Mouse (Mus musculus): ENCODE measurements around the gene Wdr54.
A peak's percentile ranks its signal among the peaks of the same experiment; 100 is the strongest.

Gene Wdr54

DNA sequence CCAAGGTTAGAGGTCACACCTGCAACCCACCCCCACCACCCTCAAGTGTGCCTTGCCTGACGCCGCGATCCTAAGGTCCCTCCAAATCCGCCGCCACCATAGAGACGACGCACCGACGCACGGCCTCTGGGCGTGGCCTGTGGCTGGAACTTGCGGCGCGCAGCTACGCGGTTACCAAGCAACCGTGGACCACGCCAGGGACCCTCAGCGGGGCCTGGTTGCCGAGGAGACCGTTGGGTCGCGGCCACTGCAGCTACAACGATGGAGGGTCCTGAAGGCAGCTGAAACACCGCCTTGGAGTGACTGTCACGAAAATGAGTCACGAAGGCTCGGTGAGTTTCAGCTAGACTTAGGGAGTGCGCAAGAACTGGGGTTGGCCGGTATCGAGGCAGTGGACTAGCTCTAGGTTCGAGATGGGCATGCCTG lies at the start of gene Wdr54, which contains the start of gene 1700003E16Rik:
Gene Wdr54 (minus strand): TSS at position 139 of the 426 bp plus-strand sequence.
Gene 1700003E16Rik (plus strand): TSS at position 146 of the 426 bp plus-strand sequence.
- peak; percentile 54 to 57 for DNase-seq

DNA sequence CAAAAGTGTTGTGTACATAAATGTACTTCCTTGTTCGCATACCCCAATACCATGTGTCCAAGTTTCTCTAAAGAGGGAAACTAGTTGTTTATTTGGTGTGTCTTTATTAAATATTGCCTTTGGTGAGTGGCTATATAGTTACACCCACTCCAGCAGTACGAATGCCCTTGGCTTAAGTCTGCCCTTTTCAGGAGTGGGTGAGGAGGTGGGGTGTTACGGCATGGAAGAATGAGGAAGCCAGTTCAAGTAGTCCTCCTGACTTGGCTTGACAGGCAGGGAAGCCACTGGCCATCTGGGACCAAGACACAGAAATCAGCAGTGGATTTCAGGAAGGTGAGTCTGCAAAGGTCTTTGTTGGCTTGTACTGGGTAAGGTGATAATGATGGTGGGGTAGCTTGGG lies 49.7 kb upstream of the Wdr54 start:
- DNase-seq: no peak

DNA sequence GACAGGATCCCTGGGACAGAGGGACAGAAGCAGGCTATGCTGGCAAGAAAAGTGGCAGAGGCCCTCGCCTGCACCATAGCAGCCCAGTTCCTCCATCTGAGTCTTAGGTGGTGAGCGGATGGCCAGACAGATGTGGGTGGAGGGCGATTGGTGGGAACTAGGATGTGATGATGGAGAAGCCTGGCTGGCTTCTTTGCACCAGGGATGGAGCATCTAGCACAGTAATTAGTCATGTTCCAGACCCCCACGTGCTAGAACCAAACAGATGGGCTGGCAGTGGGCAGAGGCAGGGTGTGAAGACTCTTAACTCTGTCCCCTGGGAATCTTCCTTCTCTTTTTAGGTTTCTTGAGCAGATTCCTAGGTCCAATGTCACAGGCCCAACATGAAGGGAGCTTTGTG lies 47.1 kb upstream of the Wdr54 start:
- DNase-seq: no peak

DNA sequence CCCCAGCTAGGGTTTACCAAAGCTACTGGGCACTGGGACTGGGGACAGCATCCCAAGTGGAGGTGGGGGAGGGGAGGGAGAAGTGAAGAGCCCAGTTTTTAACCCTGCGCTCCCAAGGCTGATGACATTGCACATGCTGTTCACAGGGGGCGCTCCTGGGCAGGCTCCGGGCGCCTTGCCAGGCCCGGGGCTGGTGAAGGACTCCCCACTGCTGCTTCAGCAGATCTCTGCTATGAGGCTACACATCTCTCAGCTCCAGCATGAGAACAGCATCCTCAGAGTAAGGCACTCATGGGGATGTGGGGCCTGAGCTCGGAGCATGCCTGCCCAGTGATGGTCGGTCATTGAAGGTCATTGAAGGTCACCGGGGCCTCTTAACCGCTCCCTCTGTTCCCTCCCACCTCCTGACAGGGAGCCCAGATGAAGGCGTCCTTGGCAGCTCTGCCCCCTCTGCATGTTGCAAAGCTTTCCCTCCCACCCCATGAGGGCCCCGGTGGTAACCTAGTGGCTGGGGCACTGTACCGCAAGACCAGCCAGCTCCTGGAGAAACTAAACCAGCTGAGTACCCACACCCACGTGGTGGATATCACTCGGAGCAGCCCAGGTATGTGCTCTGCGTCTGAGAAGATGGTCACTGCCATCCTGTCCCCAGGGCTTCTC lies 41.3 kb upstream of the Wdr54 start:
- DNase-seq: no peak

DNA sequence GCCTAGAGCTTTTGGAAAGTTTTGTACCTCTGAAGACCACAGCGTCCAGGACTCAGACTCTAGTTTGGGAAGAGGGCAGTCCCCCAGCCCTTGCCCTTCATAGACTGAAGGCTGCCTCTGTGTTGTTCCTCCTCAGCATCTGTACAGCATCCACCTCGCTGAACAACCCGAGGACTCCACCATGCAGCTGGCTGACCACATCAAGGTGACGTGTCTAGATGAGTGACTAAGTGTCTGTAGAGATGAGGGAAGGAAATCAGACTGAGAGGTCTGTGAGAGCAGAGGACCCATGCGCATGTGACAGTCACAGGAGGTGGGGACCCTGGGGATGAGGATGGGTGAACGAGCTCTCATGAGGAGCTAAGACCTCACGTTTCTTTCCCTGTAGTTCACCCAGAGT lies 37.4 kb upstream of the Wdr54 start:
- no peak for DNase-seq

DNA sequence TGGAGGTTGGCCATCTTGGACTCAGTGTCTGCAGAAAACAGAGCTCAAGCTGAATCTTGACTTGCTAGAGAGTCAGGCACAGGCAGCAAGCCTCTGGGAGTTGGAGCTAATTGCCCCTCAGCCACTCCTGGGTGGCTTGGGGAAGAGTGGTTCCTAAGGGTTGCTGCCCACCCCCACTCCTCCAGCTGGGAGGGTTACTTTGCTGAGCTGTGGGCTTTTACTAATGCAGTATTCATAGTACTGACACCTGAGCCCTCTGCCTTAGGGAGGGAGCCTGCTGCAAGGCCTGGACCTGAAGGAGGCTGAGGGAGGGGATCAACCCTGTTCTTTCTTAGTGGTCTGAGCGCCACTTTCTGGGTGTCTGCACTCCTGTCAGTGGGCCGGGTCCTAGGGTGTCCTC lies 30.7 kb upstream of the Wdr54 start:
- DNase-seq: no peak

DNA sequence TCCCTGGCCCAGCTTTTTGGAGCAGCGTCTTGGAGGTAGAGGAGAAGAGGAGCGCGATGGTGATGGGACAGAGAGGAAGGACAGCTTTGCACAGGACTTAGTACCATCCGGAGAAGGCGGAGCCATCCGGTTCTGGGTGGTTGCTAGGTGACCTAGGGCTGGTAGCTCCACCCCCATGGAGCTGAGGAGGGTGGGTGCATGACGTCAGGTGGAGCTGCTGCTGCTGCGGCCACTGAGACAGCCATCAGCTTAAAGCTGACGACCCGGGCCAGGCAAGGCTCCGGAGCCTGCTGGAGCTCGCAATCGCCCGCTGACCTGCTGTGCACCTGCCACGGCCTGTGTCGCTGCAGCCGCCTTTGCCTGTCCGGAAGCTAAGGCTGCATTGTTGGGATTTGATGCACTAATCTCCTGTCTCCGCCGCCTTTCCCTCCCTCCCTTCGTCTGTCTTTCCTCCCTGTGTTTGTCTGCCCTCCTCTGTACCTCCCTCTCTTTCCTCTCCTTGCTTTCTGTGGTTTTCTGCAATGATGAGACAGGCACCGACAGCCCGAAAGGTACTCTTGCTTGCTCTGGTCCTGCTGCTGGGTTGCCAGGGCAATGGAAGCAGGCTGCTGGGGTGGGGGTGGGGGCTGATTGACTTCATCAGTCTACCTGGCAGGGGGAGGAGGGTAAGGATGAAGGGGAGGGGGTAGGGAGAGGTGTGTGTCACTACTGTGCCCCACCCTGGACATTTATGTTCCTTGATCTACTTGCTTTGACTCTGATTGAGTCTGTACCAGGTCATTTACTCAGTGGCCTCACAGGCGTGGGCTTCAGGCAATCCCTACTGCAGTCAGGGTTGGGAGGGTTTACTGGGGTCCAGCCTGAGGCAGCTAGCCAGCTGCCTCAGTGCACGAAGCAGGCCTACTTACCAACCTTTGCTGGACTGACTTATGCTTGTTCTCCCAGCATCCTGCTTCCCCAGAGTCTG lies 30.0 kb upstream of the Wdr54 start:
- DNase-seq: peak; percentile 41 to 48

DNA sequence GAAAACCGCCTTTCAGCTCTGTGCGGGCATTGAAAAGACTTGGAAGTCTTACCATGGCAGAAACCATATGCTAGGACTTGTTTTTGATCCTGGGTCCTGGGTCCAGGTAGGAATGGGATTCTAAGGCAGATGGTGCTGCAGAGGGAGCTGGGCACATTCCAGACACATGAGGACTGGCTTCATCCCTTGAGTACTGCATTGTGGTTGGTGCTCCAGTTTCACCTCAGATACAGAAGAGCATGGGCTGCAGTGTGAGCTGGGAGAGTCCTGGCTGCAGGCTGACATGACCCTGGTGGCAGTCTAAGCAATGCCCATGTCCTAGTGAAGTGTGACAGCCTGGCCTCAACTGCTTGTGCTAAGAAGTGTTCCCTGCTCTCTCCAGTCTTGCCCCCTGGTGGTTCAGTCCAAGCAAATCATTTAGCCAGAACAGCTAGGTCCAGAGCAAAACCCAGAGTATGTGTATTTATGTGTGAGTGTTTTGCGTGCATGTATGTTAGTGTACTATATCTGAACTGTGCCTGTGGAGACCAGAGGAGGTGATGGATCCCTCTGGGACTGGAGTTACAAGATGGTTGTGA lies 28.8 kb upstream of the Wdr54 start:
- DNase-seq: no peak

DNA sequence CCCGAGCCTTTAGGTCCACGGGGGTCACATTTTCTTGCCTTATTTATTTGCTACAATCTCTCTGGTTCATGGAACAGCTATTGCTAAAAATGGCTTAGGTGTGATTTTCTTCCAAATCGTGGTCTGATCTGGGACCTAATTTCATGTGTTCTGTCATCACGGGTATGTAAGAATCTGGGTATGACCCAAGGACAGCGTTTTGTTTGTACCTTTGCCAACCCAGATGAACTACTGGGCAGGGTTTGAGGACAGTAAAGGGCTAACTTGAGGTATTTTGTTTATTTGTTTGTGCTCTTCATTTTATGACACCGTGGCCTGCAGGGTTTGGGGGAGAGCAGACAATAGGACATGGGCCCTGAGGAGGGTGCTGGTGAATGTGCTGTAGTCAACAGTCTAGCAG lies 24.4 kb upstream of the Wdr54 start:
- no peak for DNase-seq

DNA sequence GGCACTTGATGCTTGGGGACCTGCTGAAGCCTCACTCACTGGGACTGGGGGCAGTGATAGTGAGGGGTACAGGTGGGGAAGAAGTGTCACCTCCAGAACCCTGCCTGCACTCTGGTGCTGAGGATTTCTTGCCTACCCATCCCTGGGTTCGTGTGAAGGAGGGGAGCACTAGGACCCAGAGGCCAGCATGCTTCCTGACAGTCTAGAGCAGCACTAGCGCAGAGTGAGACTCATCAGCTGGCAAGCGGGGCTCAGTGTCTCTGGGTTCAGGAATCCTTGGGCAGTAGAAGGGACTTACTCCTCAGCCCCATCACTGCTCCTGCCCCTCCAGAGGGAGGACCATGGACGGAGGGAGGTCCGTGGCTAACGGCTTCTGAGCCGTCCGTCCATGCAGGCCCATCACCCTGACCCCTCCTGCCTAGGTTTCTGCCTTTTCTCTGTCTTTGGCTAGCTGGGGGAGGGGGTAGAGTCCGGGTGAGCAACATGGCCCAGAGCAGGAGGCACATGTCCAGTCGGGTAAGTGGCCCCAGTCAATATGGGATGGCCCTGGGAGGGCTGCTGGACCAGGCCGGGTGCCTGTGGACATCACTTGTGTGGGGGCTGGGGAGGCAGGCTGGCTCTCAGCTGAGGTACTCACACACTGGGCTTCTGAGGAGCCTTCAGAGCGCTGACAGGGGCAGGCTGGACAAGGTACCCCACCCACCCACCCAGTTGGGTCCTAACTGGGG lies 23.4 kb upstream of the Wdr54 start:
- DNase-seq: no peak

DNA sequence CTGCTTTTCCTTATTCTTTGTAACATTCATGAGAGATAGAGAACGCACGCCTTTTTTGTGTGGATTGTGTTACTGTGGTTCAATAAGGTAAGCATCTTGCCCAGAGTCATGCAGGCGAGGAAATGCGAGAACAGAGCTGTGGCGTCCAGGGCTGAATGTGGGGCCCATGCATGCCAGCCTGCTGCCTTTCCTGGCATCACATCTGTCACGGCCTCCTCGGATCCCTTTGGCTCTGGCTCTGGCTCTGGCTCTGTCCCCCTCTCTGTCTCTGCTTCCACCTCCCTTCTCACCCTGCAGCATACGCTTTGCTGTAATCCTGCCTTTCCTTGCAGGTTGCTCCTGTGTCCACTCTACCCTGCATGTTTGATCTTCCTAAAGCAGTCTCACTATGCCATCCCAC lies 19.8 kb upstream of the Wdr54 start:
- no peak for DNase-seq

DNA sequence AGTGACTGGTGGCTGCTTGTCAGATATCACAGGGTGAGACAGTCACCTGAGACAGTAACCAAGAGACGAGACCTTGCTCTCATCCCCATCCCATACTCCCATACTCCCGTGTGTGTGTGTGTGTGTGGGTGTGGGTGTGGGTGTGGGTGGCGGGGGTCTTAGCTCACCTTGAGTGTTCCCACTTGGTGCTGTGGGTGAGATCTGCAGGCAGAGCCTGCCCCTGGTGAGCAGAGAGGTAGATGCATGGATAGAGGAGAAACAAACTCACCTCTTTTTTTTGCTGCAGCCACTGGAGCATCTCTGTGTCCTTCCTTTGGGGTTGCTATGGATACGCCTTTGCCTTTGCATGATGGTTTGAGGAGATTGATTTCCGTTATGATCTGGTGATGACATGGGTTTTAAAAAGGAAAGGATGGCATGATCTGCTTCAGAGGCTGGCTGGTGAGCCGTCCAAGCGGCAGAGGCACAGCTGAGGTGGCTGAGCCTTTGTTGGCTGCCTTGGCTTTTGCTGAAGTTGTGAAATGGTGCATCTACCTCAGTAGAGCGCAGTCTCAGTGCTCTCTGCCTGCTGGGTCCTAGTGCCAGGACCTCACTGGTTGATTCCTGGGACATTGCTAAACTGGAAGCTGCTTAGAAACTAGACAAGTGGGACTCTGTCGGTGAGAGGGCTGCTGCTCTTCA lies 16.2 kb upstream of the Wdr54 start:
- DNase-seq: no peak

DNA sequence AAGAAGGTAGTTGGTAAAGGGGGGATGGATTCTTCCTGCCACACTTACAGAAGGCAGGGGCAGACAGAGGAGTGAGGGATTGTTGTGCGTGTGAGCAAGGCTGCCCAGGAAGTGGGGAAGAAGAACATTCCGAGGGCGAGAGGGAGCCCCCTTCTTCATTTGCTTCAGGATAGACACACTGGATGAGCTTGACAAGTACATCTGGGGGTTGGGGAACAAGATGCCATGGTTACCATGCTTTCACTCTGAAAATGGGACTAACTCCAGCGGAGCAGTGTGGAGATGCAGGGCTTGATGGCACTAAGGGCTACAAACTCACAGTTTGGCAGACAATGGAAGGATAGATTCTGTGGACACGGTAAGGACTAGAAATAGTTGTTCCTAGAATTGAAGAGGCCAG lies 14.9 kb upstream of the Wdr54 start:
- no peak for DNase-seq

DNA sequence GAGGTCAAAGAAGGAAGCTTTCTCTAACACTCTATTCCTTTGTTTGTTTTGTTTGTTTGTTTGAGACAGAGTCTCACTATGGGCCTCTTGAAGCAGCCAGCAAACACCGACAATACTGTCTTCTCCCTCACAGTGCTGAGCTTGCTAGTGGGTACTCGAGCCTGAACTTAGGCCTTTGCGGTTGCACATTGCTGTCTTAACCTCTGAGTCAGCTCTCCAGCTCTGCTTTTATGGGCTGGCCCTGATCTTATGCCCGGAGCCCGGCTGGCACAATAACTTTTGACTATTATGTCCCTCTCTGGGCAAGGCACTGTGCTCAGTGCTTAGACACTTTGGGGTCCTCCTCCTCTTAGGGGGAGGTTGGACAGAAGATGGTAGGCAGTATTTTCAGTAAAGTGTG lies 13.7 kb upstream of the Wdr54 start:
- no peak for DNase-seq

DNA sequence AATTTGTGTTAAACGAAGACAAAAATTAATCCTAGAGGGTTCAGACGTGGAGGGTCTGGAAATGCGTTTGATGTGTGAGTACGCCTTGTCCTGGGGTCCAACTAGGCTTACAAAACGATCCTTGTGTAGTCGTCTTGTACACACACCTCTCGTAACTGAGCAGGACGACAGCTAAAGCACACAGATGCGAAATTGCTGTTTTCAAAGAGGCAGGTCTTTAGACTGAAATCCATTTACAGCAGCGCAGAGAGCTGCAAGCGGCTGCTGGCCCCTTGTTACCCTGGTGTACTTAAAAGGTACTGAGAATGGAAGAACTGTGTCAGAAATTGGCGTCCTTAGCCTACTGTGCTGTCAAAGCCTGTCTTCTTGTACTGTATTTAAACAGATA lies 10.0 kb upstream of the Wdr54 start:
- peak; percentile 31 to 38 for DNase-seq

DNA sequence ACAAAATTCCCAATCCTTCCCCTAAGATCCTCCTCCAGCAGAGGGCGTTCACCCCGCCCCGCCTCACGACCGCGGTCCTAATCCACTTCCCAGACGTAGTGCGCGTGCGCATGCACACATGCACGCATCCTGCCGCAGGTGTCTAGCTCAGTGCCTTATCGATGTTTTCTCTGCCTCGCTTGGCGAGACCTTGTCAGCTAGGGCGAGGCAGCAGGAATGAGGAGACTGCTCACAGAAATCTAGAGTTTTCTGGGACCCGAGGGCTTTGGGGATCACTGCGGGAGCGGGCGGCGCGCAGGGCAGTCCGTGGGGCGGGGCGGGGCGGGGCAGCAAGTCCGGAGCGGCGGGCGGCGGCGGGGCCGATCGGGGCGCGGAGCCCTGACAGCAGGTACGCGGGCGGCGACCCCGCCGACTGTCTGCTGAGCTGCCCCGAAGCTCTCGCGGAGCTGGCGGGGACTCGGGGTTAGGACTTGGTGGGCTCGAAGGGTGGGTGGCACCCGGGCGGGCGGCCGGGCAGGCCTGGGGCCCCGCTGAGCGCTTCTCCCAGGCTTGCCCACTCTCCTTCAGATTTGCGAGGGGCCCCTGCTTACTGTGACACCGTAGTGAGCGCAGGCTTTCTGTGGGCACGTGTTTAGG lies 9.5 kb upstream of the Wdr54 start, which contains the start of gene Dctn1:
Gene Dctn1 (plus strand): TSS at position 314 of the 636 bp plus-strand sequence.
- DNase-seq: peak; percentile 94 to 95

DNA sequence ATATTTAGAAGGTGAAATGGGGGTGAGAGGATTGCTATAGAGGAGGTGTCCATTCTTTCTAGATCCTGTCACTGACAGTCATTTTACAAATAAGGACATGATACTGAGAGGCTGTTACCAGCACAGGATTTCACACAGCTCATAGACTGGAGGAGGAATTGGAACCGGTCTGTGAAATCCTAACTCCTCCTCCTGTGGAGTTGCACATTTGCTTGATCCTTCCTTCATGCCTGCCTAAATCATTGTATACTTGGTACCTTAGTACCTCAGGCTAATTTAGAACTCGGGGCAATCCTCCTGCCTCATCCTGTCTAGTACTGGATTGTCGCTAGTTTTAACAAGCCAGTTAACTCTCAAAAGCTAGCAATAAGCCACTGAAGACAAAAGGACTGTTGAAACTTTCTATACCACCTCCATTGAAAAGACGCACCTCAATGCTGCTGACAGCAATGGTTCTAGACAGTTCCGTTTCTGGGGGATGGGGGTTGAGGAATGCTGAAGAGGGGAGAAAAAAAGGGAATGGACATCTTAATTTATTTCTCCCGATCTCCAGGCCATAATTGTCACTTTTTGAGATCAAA lies 8.9 kb upstream of the Wdr54 start:
- DNase-seq: no peak

DNA sequence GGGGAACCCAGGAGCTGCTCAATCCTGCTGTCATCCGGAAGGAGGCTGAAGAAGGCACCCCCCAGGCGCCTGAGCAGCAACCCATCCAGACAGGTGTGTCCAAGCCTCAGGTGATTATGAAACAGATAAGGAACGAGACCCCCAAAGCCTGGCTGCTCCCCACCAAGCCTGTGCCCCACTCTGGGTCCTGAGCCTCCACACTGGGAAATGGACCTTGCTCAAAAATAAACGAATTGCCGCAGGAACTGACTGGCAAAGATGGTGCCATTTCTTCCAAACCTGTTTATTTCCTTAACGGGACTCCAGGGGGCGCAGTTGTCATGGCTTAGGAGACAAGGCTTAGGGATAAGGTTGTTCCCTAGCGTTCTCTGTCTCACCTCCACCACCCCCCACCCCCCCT lies 6.5 kb upstream of the Wdr54 start:
- DNase-seq: peak; percentile 65 to 67

DNA sequence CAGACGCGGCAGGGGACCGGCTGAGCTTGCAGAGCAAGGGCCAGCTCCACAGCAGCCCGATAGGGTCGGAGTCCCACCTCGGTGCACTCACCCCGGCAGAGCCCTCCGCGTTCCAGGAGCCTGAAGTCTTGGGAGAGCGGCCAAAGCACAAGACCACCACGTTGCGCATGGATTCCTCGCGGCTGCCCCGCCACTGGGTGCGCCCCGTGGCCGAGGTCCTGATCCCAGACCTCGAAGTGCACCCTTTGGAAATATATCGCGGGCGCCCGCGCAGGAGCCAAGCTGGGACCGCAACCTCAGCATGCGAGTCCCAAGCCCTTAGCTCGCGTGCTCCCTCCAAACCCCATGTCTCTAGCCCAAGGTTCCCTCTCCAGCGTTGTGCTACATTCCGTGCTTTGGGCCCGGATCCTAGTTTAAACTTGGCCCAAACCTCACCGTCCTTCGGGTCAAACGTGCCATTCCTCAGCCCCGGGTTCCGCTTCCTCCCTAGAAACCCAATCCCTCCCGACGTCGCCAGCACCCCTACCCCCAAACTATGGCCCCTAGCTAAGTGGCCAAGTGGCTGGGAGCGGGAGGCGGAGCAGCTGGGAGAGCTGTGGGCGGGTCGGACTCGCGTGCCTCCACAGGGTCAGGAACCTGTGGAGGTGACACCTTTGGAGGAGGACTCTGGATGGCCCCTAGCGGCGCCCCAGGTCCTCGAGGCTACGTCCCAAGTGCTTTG lies 5.9 kb upstream of the Wdr54 start:
- DNase-seq: peak; percentile 5 to 8

DNA sequence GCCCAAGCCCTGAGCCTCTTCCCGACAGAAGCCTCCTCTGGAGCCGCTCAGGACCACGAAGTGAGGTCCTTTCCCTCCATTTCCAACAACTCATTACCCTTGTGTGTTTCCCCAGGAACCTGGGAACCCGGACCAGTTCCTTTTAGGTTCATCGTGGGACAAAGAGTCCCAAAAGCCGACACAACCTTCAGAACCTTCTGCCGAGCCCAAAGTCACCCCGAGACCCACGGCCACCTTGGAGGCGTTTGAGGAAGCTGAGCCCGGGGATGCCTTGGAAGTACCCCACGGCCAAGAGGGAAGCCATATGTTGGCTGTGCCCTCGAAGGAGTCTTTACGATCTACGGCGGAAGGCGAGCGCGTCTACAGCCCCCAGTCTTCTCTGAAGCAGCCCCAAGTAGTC lies 5.2 kb upstream of the Wdr54 start:
- peak; percentile 11 to 21 for DNase-seq

DNA sequence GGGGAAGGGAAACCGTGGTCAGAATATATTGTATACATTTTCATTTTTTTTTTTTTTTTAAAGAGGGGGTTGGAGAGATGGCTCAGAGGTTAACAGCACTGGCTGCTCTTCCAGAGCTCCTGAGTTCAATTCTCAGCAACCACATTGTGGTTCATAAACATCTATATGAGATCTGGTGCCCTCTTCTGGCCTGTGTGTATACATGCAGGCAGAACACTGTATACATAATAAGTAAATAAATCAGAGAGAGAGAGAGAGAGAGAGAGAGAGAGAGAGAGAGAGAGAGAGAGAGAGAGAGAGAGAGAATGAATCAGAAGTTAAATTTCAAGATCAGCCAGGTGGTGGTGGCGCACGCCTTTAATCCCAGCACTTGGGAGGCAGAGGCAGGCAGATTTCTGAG lies 3.3 kb upstream of the Wdr54 start:
- DNase-seq: peak; percentile 62 to 70
